Mouse (Mus musculus): ENCODE measurements around the gene Aif1l. TPM values are rescaled to one million over a fixed set of nuclear protein-coding genes. Genes with fewer than 3 reads are reported as not detected.
A peak's percentile ranks its signal among the peaks of the same experiment; 100 is the strongest.
"Not testable (repeated sequence)": the region's sequence is repeated elsewhere in the genome, so short reads cannot be mapped to it uniquely, and the experiment has no call there.

The Aif1l gene
- 56.5 and 61.0 TPM in 2 replicates for polyA plus RNA-seq (2016; fragmentation: Nextera tagmentation; extraction: Ambion mirVana)

- under 1% methylated on average over 65 of the region's 66 CpGs for WGBS
- H3K27ac ChIP-seq = no peak within 1 kb of the TSS
- peak within 1 kb of the TSS; percentile 79 for H3K9ac ChIP-seq
- H3K9me3 ChIP-seq = no peaks in the 10 kb centered on the region
- peaks cover 7% of the 10 kb centered on the region; the same call in 1 of the 2 replicates for H3K36me3 ChIP-seq
- H3K4me3 ChIP-seq = peak within 1 kb of the TSS; percentile 79
- H3K4me1 ChIP-seq = peaks cover 17% of the 10 kb centered on the region
- peak within 1 kb of the TSS; percentile 84 for H3K4me2 ChIP-seq (replicated peaks)
- ATAC-seq (ENCODE audit: insufficient number of reproducible peaks, insufficient read depth, low FRiP score, low TSS enrichment) = peak; percentile 47
- 0 out of 2 replicates have a peak, but pooled peaks cover 5% of the 10 kb centered on the region for H3K27me3 ChIP-seq
Observed at GRCm38 (mm10) chr2:31950058-31950871, at the start of gene Aif1l. Aif1l (plus strand) TSS chr2:31950139.

- H3K4me3 ChIP-seq = no peak overlapping the region
- no peaks in the 10 kb centered on the region for H3K36me3 ChIP-seq
- no peak overlapping the region for H3K4me2 ChIP-seq (replicated peaks)
- no peak overlapping the region for H3K9ac ChIP-seq
- 81% methylated on average over 4 of the region's 4 CpGs for WGBS
- no peak overlapping the region for H3K27ac ChIP-seq
- no peak for ATAC-seq (ENCODE audit: insufficient number of reproducible peaks, insufficient read depth, low FRiP score, low TSS enrichment)
- no peaks in the 10 kb centered on the region for H3K27me3 ChIP-seq
- no peaks in the 10 kb centered on the region for H3K9me3 ChIP-seq
- peaks cover 36% of the 10 kb centered on the region for H3K4me1 ChIP-seq
Observed at GRCm38 (mm10) chr2:31900932-31901331, 49.0 kb upstream of the Aif1l start.

GRCm38 (mm10) chr2:31901659-31902362, 48.1 kb upstream of the Aif1l start:
- no peak overlapping the region for H3K4me2 ChIP-seq (replicated peaks)
- peaks cover 38% of the 10 kb centered on the region for H3K4me1 ChIP-seq
- no peak overlapping the region for H3K9ac ChIP-seq
- no peak for ATAC-seq (ENCODE audit: insufficient number of reproducible peaks, insufficient read depth, low FRiP score, low TSS enrichment)
- no peak overlapping the region for H3K27ac ChIP-seq
- no peak overlapping the region for H3K4me3 ChIP-seq
- H3K9me3 ChIP-seq = no peaks in the 10 kb centered on the region
- H3K36me3 ChIP-seq = no peaks in the 10 kb centered on the region
- H3K27me3 ChIP-seq = no peaks in the 10 kb centered on the region
- WGBS = 55% methylated on average over 4 of the region's 4 CpGs

- H3K4me3 ChIP-seq = no peak overlapping the region
- WGBS = 10% methylated on average over 6 of the region's 6 CpGs
- ATAC-seq (ENCODE audit: insufficient number of reproducible peaks, insufficient read depth, low FRiP score, low TSS enrichment) = no peak
- peak overlapping the region; percentile 69 for H3K27ac ChIP-seq
- no peak overlapping the region for H3K9ac ChIP-seq
- no peaks in the 10 kb centered on the region for H3K27me3 ChIP-seq
- 0 out of 2 replicates have a peak overlapping the region, but pooled peaks have one; percentile 2 for H3K4me2 ChIP-seq (replicated peaks)
- no peaks in the 10 kb centered on the region for H3K36me3 ChIP-seq
- H3K9me3 ChIP-seq = no peaks in the 10 kb centered on the region
- peaks cover 38% of the 10 kb centered on the region for H3K4me1 ChIP-seq
Observed at GRCm38 (mm10) chr2:31904089-31904488, 45.9 kb upstream of the Aif1l start.

DNA sequence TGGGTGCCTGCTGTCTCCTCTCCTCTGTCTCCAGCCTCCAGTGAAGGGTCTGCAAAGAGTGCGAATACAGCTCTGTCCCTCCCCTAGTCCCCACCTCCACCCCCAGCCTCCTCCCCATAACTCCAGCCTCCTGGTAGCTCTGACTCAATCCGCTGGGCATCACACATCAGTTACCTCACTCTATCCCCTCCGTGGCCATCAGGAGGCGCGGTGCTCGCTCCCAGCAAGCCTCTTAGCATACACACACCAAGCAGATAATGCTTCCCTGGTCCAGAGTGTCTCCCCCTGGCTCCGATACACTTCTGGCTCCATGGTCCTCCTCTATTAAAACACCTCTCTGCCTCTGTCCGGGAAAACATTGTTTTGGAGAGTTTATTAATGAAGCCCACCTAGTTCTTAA, 45.3 kb upstream of the Aif1l start:
- H3K4me2 ChIP-seq (replicated peaks) = no peak overlapping the region
- H3K9me3 ChIP-seq = no peaks in the 10 kb centered on the region
- 8% methylated on average over 8 of the region's 8 CpGs for WGBS
- H3K27ac ChIP-seq = peak overlapping the region; percentile 69
- ATAC-seq (ENCODE audit: insufficient number of reproducible peaks, insufficient read depth, low FRiP score, low TSS enrichment) = no peak
- no peaks in the 10 kb centered on the region for H3K36me3 ChIP-seq
- no peak overlapping the region for H3K9ac ChIP-seq
- H3K4me1 ChIP-seq = peaks cover 36% of the 10 kb centered on the region
- H3K4me3 ChIP-seq = no peak overlapping the region
- no peaks in the 10 kb centered on the region for H3K27me3 ChIP-seq

DNA sequence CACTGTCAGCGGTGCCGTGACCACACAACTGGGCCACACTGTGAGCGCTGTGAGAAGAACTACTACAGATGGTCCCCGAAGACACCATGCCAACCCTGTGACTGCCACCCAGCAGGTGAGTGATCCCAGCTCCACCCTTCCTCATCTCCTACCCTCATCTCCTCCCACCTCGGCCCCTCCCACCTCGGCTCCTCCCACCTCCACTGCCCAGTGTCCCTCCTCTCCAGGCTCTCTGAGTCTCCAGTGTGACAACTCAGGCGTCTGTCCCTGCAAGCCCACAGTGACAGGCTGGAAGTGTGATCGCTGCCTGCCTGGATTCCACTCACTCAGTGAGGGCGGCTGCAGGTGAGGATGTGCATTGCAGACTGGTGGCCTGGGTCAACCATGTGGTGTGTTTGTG, 44.3 kb upstream of the Aif1l start:
- Histone ChIP-seq H3K4me2 (replicated peaks) (no peak overlapping the region), H3K4me1 (peaks cover 30% of the 10 kb centered on the region), H3K9me3 (no peaks in the 10 kb centered on the region), H3K27ac (no peak overlapping the region), H3K36me3 (no peaks in the 10 kb centered on the region), H3K27me3 (no peaks in the 10 kb centered on the region), H3K9ac (no peak overlapping the region), H3K4me3 (no peak overlapping the region)
- 48% methylated on average over 9 of the region's 9 CpGs for WGBS
- ATAC-seq (ENCODE audit: insufficient number of reproducible peaks, insufficient read depth, low FRiP score, low TSS enrichment) = no peak

GRCm38 (mm10) chr2:31906407-31906806, 43.5 kb upstream of the Aif1l start:
- ATAC-seq (ENCODE audit: insufficient number of reproducible peaks, insufficient read depth, low FRiP score, low TSS enrichment) = no peak
- Histone ChIP-seq H3K4me1 (peaks cover 26% of the 10 kb centered on the region), H3K36me3 (no peaks in the 10 kb centered on the region), H3K4me3 (no peak overlapping the region), H3K27ac (no peak overlapping the region), H3K27me3 (no peaks in the 10 kb centered on the region), H3K9me3 (no peaks in the 10 kb centered on the region), H3K4me2 (replicated peaks) (no peak overlapping the region), H3K9ac (no peak overlapping the region)
- 77% methylated on average over 9 of the region's 9 CpGs for WGBS

DNA sequence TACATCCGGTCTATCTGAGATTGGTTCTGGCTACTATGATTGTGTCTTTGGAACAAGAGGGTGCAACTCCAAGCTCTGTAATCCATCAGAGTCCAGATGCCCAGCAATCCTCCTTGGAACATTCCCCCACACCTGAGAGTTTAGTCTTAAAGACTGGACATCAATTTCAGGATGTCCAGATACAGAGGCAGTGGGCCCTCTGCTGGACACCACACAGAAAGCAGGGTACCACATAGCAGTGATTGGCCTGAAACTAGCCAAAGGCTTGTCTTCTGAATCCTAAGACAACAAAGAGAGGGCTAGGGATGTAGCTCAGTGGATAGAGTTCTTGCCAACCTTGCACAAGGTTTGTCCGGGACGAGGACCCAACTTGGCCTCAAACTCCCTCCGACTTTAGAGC, 37.4 kb upstream of the Aif1l start:
- H3K4me1 ChIP-seq = no peaks in the 10 kb centered on the region
- no peak for ATAC-seq (ENCODE audit: insufficient number of reproducible peaks, insufficient read depth, low FRiP score, low TSS enrichment)
- H3K27me3 ChIP-seq = no peaks in the 10 kb centered on the region
- no peak overlapping the region for H3K27ac ChIP-seq
- H3K36me3 ChIP-seq = no peaks in the 10 kb centered on the region
- 70% methylated on average over 4 of the region's 4 CpGs for WGBS
- no peak overlapping the region for H3K9ac ChIP-seq
- H3K9me3 ChIP-seq = no peaks in the 10 kb centered on the region
- no peak overlapping the region for H3K4me2 ChIP-seq (replicated peaks)
- no peak overlapping the region for H3K4me3 ChIP-seq

DNA sequence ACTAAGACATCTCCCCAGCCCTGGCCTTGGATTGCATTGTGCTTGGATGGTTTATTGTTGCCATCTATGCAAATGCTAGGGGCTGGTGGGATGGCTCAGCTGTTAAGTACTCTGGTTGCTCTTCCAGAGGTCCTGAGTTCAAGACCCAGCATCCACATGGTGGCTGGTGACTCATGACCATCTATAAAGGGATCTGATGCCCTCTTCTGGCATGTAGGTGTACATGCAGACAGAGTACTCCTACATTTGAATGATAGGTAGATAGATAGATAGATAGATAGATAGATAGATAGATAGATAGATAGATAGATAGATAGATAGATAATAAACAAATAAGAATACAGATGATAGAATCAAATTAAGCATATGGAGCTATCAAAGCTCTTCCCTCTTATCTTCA, 35.7 kb upstream of the Aif1l start:
- not testable (repeated sequence) for H3K4me2 ChIP-seq (replicated peaks); H3K36me3 ChIP-seq; H3K9me3 ChIP-seq; H3K9ac ChIP-seq; H3K27me3 ChIP-seq; H3K4me3 ChIP-seq; ATAC-seq (ENCODE audit: insufficient number of reproducible peaks, insufficient read depth, low FRiP score, low TSS enrichment); H3K4me1 ChIP-seq; H3K27ac ChIP-seq

GRCm38 (mm10) chr2:31915112-31915511, 34.8 kb upstream of the Aif1l start:
- Histone ChIP-seq H3K36me3 (no peaks in the 10 kb centered on the region), H3K4me2 (replicated peaks) (no peak overlapping the region), H3K27ac (no peak overlapping the region), H3K4me3 (no peak overlapping the region), H3K9ac (no peak overlapping the region), H3K9me3 (no peaks in the 10 kb centered on the region), H3K4me1 (no peaks in the 10 kb centered on the region), H3K27me3 (no peaks in the 10 kb centered on the region)
- WGBS = 23% methylated on average over 4 of the region's 4 CpGs
- ATAC-seq (ENCODE audit: insufficient number of reproducible peaks, insufficient read depth, low FRiP score, low TSS enrichment) = no peak

- Histone ChIP-seq H3K36me3 (no peaks in the 10 kb centered on the region), H3K9ac (no peak overlapping the region), H3K4me2 (replicated peaks) (no peak overlapping the region), H3K27ac (no peak overlapping the region), H3K4me3 (no peak overlapping the region), H3K27me3 (no peaks in the 10 kb centered on the region), H3K4me1 (no peaks in the 10 kb centered on the region), H3K9me3 (no peaks in the 10 kb centered on the region)
- 27% methylated on average over 4 of the region's 4 CpGs for WGBS
- no peak for ATAC-seq (ENCODE audit: insufficient number of reproducible peaks, insufficient read depth, low FRiP score, low TSS enrichment)
Observed at GRCm38 (mm10) chr2:31917636-31918035, 32.3 kb upstream of the Aif1l start.

DNA sequence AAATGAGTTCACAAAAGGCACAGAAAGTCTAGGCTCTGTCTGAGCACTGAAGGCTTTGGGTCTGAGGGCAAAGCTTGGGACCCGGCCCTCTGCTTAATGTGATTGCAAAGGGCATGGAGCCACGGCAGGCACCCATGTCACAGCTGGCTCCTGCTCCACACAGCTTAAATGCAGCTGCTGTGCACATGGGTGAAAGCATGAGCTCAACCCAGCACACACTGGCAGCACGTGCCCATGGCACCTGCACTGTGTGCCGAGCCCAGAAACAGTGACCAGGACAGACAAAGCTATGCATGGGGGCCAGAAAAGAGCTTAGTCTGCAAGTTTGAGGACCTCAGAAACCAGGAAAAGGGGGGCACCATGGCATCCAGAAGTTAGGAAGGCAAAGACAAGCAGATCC, 26.3 kb upstream of the Aif1l start:
- Histone ChIP-seq H3K27me3 (no peaks in the 10 kb centered on the region), H3K9ac (no peak overlapping the region), H3K9me3 (no peaks in the 10 kb centered on the region), H3K27ac (no peak overlapping the region), H3K4me1 (no peaks in the 10 kb centered on the region), H3K36me3 (no peaks in the 10 kb centered on the region), H3K4me2 (replicated peaks) (no peak overlapping the region), H3K4me3 (no peak overlapping the region)
- 72% methylated on average over 4 of the region's 4 CpGs for WGBS
- no peak for ATAC-seq (ENCODE audit: insufficient number of reproducible peaks, insufficient read depth, low FRiP score, low TSS enrichment)

Data from embryonic facial prominence, embryonic 12.5 days (tissue).